Mouse (Mus musculus) heart, embryonic 12.5 days (tissue): ENCODE measurements around the gene Morn1. TPM values are rescaled to one million over a fixed set of nuclear protein-coding genes. Genes with fewer than 3 reads are reported as not detected.

Source experiments
- ATAC-seq: fragments of 200-750 bp; cut with Nextera tagmentation; 2 replicates; pipeline ENCODE4 v1.8.0; 2017; ENCODE audit warnings: moderate TSS enrichment, moderate library complexity; ENCODE audit not compliant: insufficient number of reproducible peaks, low FRiP score
- H3K27ac ChIP-seq: fragments of 300-500 bp; sonication (generic); 2 replicates; pipeline ENCODE4 v1.5.1; 2016; ENCODE audit warnings: mild to moderate bottlenecking, moderate library complexity; ENCODE audit not compliant: poor library complexity, severe bottlenecking
- H3K27me3 ChIP-seq: fragments of 300-500 bp; sonication (generic); replicated peaks from 2 replicates; pipeline ENCODE4 v1.6.1; 2016; ENCODE audit warnings: mild to moderate bottlenecking, moderate library complexity
- H3K36me3 ChIP-seq: fragments of 300-500 bp; sonication (generic); 2 replicates; pipeline ENCODE4 v1.6.1; 2016; ENCODE audit warnings: mild to moderate bottlenecking, moderate library complexity
- H3K4me1 ChIP-seq: fragments of 300-500 bp; sonication (generic); replicated peaks from 2 replicates; pipeline ENCODE4 v1.6.1; 2016; ENCODE audit warnings: mild to moderate bottlenecking
- H3K4me2 ChIP-seq: fragments of 300-500 bp; sonication (generic); 2 replicates; pipeline ENCODE4 v1.6.1; 2016; ENCODE audit warnings: mild to moderate bottlenecking, moderate library complexity
- H3K4me3 ChIP-seq: fragments of 300-500 bp; sonication (generic); 2 replicates; pipeline ENCODE4 v1.5.1; 2016; ENCODE audit warnings: mild to moderate bottlenecking
- H3K9ac ChIP-seq: fragments of 300-500 bp; sonication (generic); 2 replicates; pipeline ENCODE4 v1.6.1; 2016; ENCODE audit warnings: mild to moderate bottlenecking, moderate library complexity
- H3K9me3 ChIP-seq: fragments of 300-500 bp; sonication (generic); replicated peaks from 2 replicates; pipeline ENCODE4 v1.6.1; 2016; ENCODE audit warnings: mild to moderate bottlenecking, moderate library complexity
- WGBS: fragments of 180-500 bp; shearing (Covaris S2); methylation state at CpG from one replicate; pipeline ENCODE4 v1.1.7; 2016; 5-methylcytosine and 5-hydroxymethylcytosine counted together
- polyA plus RNA-seq: library from polyadenylated mRNA; unstranded; fragments of >200 nt; fragmentation: Nextera tagmentation; extraction: Ambion mirVana; gene quantifications from 2 replicates; pipeline ENCODE4 v1.2.1, GENCODE M21; 2016

The Morn1 gene
- polyA plus RNA-seq, 1 experiment from 2014 or later, result 3.1 TPM

GRCm38 (mm10) chr4:155142836-155143235 lies 56.5 kb downstream of the Morn1 start:
- Histone ChIP-seq H3K36me3 (no peaks in the 10 kb centered on the region), H3K9ac (no peak overlapping the region), H3K4me3 (no peak overlapping the region), H3K4me1 (peaks cover 41% of the 10 kb centered on the region), H3K27ac (no peak overlapping the region), H3K4me2 (no peak overlapping the region), H3K9me3 (no peaks in the 10 kb centered on the region), H3K27me3 (no peaks in the 10 kb centered on the region)
- ATAC-seq, result no peak
- 87% methylated on average over 5 of the region's 5 CpGs for WGBS

GRCm38 (mm10) chr4:155143411-155143810 lies 57.0 kb downstream of the Morn1 start:
- no peaks in the 10 kb centered on the region for H3K27me3 ChIP-seq
- H3K4me2 ChIP-seq, result no peak overlapping the region; the same call in 1 of the 2 replicates
- H3K36me3 ChIP-seq, result no peaks in the 10 kb centered on the region
- H3K4me1 ChIP-seq, result peaks cover 45% of the 10 kb centered on the region
- peak overlapping the region; percentile 88 for H3K27ac ChIP-seq
- H3K4me3 ChIP-seq, result no peak overlapping the region
- no peak for ATAC-seq
- WGBS, result 55% methylated on average over 2 of the region's 2 CpGs
- no peaks in the 10 kb centered on the region for H3K9me3 ChIP-seq
- H3K9ac ChIP-seq, result peak overlapping the region; percentile 42; the same call in 1 of the 2 replicates

GRCm38 (mm10) chr4:155143871-155144502 lies 57.6 kb downstream of the Morn1 start:
- ATAC-seq, result peak; percentile 61
- Histone ChIP-seq H3K4me3 (no peak overlapping the region), H3K9ac (peak overlapping the region; percentile 42), H3K36me3 (no peaks in the 10 kb centered on the region), H3K27ac (peak overlapping the region; percentile 88), H3K9me3 (no peaks in the 10 kb centered on the region), H3K27me3 (no peaks in the 10 kb centered on the region), H3K4me2 (peak overlapping the region; percentile 1; the same call in 1 of the 2 replicates), H3K4me1 (peaks cover 51% of the 10 kb centered on the region)
- 38% methylated on average over 12 of the region's 12 CpGs for WGBS

DNA sequence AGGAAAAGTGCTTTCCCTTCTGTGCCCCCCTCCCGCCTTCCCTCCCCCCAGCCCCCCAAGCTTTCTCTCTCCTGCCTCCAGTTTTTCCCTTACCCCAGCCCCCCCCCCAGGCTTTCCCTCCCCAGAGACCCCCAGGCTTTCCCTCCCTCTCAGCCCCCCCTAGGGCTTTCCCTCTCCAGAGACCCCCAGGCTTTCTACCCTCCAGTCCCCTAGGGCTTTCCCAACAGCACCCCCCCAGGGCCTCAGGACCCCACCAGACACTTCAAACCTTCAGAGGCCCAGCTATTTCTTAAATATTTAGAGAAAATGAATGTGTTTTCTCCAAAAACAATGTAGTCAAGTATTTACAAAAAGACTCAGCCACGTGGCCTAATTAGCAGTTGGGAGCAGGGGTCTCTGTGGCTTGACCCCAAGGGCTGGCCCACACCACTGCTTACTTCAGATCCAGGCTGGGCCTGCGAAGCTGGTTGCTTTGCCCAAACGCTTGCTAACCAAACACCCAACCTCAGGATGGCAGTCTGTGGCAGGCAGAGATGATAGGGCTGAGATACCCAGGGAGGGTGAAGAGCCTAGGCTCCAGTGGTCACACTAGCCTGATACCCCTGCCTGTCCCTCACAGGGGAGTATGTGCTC lies 58.3 kb downstream of the Morn1 start:
- 0 out of 2 replicates have a peak overlapping the region, but pooled peaks have one; percentile 1 for H3K4me2 ChIP-seq
- H3K9ac ChIP-seq, result peak overlapping the region; percentile 42; the same call in 1 of the 2 replicates
- ATAC-seq, result no peak
- no peaks in the 10 kb centered on the region for H3K36me3 ChIP-seq
- H3K27ac ChIP-seq, result peak overlapping the region; percentile 88
- WGBS, result 81% methylated on average over 4 of the region's 4 CpGs
- no peaks in the 10 kb centered on the region for H3K9me3 ChIP-seq
- peaks cover 55% of the 10 kb centered on the region for H3K4me1 ChIP-seq
- no peak overlapping the region for H3K4me3 ChIP-seq
- H3K27me3 ChIP-seq, result no peaks in the 10 kb centered on the region

DNA sequence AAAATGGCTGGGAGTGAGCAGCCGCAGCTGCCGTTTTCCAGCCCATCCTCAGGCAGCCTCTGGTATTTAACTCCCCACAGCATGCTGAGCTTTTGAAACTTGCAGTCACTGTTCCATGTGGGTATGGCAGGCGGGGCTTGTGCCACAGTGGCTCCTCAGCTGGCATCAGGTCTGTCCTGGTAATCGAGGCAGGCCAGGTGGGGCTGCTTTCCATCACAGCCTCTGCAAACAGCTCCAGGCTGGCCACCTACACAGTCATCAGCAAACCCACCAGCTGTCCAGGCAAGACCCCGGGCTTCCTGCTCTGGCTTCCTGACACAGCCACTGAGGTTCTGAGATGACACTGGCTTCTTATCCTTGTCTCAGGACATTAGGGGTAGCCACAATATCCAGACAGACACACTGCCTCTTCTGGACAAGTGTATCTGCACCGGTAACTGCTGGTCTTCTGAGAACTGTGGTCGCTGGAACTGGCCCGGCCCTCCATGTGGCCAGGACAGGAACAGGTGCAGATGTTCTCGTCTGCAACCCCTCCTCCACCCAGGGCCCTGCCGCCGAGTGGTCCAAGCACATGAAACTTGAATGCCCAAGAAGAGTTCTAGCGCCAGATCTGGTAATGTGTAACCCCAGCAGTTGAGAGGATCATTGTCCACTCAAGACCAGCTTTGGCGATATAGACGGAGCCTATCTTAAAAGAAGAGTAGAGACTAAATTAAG lies 59.9 kb downstream of the Morn1 start:
- Histone ChIP-seq H3K4me3 (no peak overlapping the region), H3K27ac (no peak overlapping the region), H3K9me3 (no peaks in the 10 kb centered on the region), H3K9ac (no peak overlapping the region), H3K4me1 (peaks cover 56% of the 10 kb centered on the region), H3K27me3 (no peaks in the 10 kb centered on the region), H3K4me2 (no peak overlapping the region), H3K36me3 (no peaks in the 10 kb centered on the region)
- ATAC-seq, result no peak
- 66% methylated on average over 14 of the region's 14 CpGs for WGBS

DNA sequence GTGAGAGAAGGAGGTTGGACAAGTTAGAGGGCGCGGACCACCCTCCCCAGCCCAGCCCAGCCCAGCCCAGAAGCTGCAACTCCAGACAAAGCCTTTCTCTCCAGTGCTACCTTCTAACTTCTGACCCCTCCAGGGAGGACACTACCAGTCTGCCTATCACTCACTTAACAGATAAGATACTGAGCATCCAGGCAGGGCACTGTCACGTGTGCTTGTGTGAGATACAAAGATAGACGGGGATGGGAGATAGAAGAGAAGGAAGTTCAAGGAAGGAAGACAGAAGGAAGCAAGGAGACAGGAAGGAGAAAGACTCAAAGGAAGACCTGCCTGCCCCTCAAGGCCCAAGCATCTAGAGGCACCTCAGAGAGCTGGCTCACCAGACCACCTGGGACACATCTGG lies 62.1 kb downstream of the Morn1 start:
- Histone ChIP-seq H3K27ac (no peak overlapping the region), H3K4me3 (no peak overlapping the region), H3K9ac (no peak overlapping the region), H3K36me3 (peaks cover 8% of the 10 kb centered on the region), H3K4me1 (peaks cover 65% of the 10 kb centered on the region), H3K4me2 (no peak overlapping the region), H3K27me3 (no peaks in the 10 kb centered on the region), H3K9me3 (no peaks in the 10 kb centered on the region)
- no peak for ATAC-seq
- 50% methylated on average over 4 of the region's 4 CpGs for WGBS

- H3K36me3 ChIP-seq, result peaks cover 13% of the 10 kb centered on the region
- no peaks in the 10 kb centered on the region for H3K27me3 ChIP-seq
- peaks cover 58% of the 10 kb centered on the region for H3K4me1 ChIP-seq
- no peak overlapping the region for H3K4me3 ChIP-seq
- H3K27ac ChIP-seq, result no peak overlapping the region; the same call in 1 of the 2 replicates
- WGBS, result 70% methylated on average over 8 of the region's 8 CpGs
- no peak for ATAC-seq
- H3K4me2 ChIP-seq, result no peak overlapping the region
- H3K9ac ChIP-seq, result no peak overlapping the region
- H3K9me3 ChIP-seq, result no peaks in the 10 kb centered on the region
Observed at GRCm38 (mm10) chr4:155148910-155149698, 62.7 kb downstream of the Morn1 start.

DNA sequence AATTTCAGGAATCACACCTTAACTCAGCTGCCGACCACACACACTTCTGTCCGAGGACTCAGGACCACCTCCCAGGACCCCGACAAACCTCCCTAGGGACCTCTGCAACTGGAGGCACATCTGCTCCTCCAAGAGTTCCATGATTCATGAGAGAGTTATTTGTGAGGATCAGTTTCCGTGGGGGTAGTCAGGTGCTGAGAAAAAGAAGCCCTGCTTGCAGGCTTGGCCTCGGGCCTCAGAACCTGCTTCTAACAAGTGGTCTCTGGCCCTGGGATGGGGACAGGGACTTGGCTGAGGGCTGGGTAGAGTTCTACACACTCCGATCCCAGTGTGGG lies 63.5 kb downstream of the Morn1 start:
- Histone ChIP-seq H3K36me3 (peaks cover 18% of the 10 kb centered on the region), H3K27ac (0 out of 2 replicates have a peak overlapping the region, but pooled peaks have one; percentile 82), H3K4me1 (peaks cover 52% of the 10 kb centered on the region), H3K9me3 (no peaks in the 10 kb centered on the region), H3K4me3 (0 out of 2 replicates have a peak overlapping the region, but pooled peaks have one; percentile 57), H3K9ac (peak overlapping the region; percentile 85), H3K27me3 (no peaks in the 10 kb centered on the region), H3K4me2 (peak overlapping the region; percentile 93)
- whole genome bisulfite sequencing, result 55% methylated on average over 6 of the region's 6 CpGs
- no peak for ATAC-seq

- 5% methylated on average over 66 of the region's 73 CpGs for WGBS
- Histone ChIP-seq H3K9me3 (no peaks in the 10 kb centered on the region), H3K4me1 (peaks cover 55% of the 10 kb centered on the region)
Observed at GRCm38 (mm10) chr4:155150276-155151113, 64.1 kb downstream of the Morn1 start.

DNA sequence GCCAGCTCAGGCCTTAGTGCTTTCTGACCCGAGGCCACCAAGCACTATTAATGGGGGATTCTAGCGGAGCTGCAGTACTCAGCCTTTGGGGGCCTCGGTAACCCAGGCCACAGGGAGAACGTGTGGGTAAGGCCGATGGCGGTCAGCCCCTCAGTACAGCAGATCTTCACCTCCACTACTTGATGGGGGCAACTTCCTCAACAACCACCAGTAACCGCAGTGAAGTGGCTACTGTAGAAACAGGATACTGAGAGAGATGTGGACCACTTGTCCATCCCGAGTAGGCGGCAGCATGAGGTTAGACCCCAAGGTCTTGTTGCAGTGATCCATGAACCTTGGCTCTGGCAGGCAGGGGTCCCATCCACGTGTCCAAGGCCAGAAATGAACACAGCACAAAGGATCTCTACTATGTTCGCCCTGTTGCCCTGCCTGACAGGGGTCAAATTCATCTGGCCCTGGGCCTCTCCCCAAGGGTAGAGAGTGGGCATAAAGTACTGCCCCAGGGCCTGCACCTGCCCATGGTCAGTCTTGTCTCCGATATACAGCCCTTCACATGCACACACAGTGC lies 64.9 kb downstream of the Morn1 start:
- H3K27me3 ChIP-seq, result no peaks in the 10 kb centered on the region
- peak overlapping the region; percentile 93 for H3K4me2 ChIP-seq
- peak overlapping the region; percentile 57 for H3K4me3 ChIP-seq
- H3K9me3 ChIP-seq, result no peaks in the 10 kb centered on the region
- H3K36me3 ChIP-seq, result peaks cover 32% of the 10 kb centered on the region
- 39% methylated on average over 12 of the region's 12 CpGs for WGBS
- no peak; the same call in 1 of the 2 replicates for ATAC-seq
- H3K27ac ChIP-seq, result peak overlapping the region; percentile 82
- peaks cover 58% of the 10 kb centered on the region for H3K4me1 ChIP-seq
- peak overlapping the region; percentile 85 for H3K9ac ChIP-seq

More at GRCm38 (mm10) chr4:155150276-155151113, 64.1 kb downstream of the Morn1 start:
- Histone ChIP-seq H3K4me3 (peak overlapping the region; percentile 57), H3K27ac (peak overlapping the region; percentile 82), H3K27me3 (no peaks in the 10 kb centered on the region), H3K36me3 (peaks cover 24% of the 10 kb centered on the region), H3K4me2 (peak overlapping the region; percentile 93), H3K9ac (peak overlapping the region; percentile 85)
- peak; percentile 77 for ATAC-seq
